In the genomic region with DNA sequence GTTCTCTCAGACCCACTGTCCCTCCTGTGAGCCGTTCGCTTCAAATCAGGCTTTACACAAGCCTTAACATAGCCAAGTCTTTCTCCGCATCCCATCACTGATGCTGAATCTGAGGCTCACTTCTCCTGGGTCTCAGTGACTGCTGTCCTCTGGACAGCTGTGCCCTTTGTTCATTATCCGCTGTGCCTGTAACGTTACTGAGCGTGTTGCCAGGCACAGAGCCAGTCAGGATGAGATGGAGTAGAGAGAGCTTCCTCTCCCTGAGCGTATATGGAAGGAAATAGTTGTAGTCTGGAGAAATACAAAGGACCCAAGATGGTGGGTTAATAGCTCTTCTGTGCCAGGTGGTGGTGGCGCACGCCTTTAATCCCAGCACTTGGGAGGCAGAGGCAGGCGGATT, we compare ENCODE assay signal across 12 mouse cellular contexts. TPM values are rescaled to one million over a fixed set of nuclear protein-coding genes. Genes with fewer than 3 reads are reported as not detected.
DNase-seq lines count a peak whose midpoint lies in the region; ATAC-seq and TF ChIP-seq lines count a peak whose summit lies in the region.
"Had no signal": no experiment of that assay in that cellular context is flagged by ENCODE, and none has a peak within 500 bp of the region (broad histone marks: within the 10 kb centered on the region; RNA-seq: fewer than 3 reads in every experiment).

No protein-coding gene starts in this region.

- H3K4me2 ChIP-seq in kidney, embryonic 15.5 days, result no peak overlapping the region
- no peak overlapping the region for H3K4me2 ChIP-seq in hindbrain, embryonic 13.5 days
- H3K4me2 ChIP-seq: midbrain, embryonic 13.5 days; neural tube, embryonic 13.5 days had no signal

- peak; percentile 42 for DNase-seq in cerebellum, adult 11-12 months
- DNase-seq in cerebellum, postnatal 14 days, result no peak
- no peak for DNase-seq in layer of hippocampus, adult 2 months (ENCODE audit: low spot score in 2 of 2)
- no peak for DNase-seq in layer of hippocampus, adult 11-12 months (ENCODE audit: low spot score)
- DNase-seq in lung, postnatal 14 days, result peak; percentile 54
- DNase-seq in layer of hippocampus, adult 9-10 months (ENCODE audit: low spot score), result no peak
- DNase-seq: adrenal gland, postnatal 36 days had no signal

- H3K4me1 ChIP-seq in kidney, embryonic 15.5 days, result peaks cover 37% of the 10 kb centered on the region
- H3K4me1 ChIP-seq in hindbrain, embryonic 13.5 days (replicated peaks), result peaks cover 34% of the 10 kb centered on the region

- H3K4me3 ChIP-seq in layer of hippocampus, adult 2 months, result no peak overlapping the region; the same call in 1 of the 2 replicates
- H3K4me3 ChIP-seq in kidney, embryonic 15.5 days (replicated peaks), result no peak overlapping the region
- H3K4me3 ChIP-seq in hindbrain, embryonic 13.5 days, result no peak overlapping the region
- H3K4me3 ChIP-seq: midbrain, embryonic 13.5 days; neural tube, embryonic 13.5 days had no signal

- peaks cover 30% of the 10 kb centered on the region for H3K36me3 ChIP-seq in kidney, embryonic 15.5 days
- peaks cover 26% of the 10 kb centered on the region for H3K36me3 ChIP-seq in hindbrain, embryonic 13.5 days

- no peak for ATAC-seq in kidney, embryonic 15.5 days (replicated peaks; ENCODE audit: low FRiP score)
- ATAC-seq in hindbrain, embryonic 13.5 days (ENCODE audit: low FRiP score), result no peak
- ATAC-seq: midbrain, embryonic 13.5 days had no signal

- no peaks in the 10 kb centered on the region for H3K9me3 ChIP-seq in kidney, embryonic 15.5 days (replicated peaks)
- H3K9me3 ChIP-seq in hindbrain, embryonic 13.5 days, result no peaks in the 10 kb centered on the region
- H3K9me3 ChIP-seq: midbrain, embryonic 13.5 days had no signal

- TF ChIP-seq CTCF in layer of hippocampus, adult 2 months (conservative IDR thresholded peaks at IDR 0.05), result no peak

- WGBS in kidney, embryonic 15.5 days, result 88% methylated on average over 10 of the region's 10 CpGs
- WGBS in hindbrain, embryonic 13.5 days, result 86% methylated on average over 10 of the region's 10 CpGs

- no peaks in the 10 kb centered on the region for H3K27me3 ChIP-seq in kidney, embryonic 15.5 days
- no peaks in the 10 kb centered on the region for H3K27me3 ChIP-seq in hindbrain, embryonic 13.5 days
- H3K27me3 ChIP-seq: midbrain, embryonic 13.5 days; neural tube, embryonic 13.5 days had no signal

- H3K27ac ChIP-seq in layer of hippocampus, adult 2 months, result peak overlapping the region; percentile 64; the same call in 1 of the 2 replicates
- peak overlapping the region; percentile 39 for H3K27ac ChIP-seq in kidney, embryonic 15.5 days
- H3K27ac ChIP-seq in hindbrain, embryonic 13.5 days, result no peak overlapping the region
- H3K27ac ChIP-seq: liver, embryonic 14.5 days; midbrain, embryonic 13.5 days; neural tube, embryonic 13.5 days had no signal

- H3K9ac ChIP-seq in kidney, embryonic 15.5 days, result no peak overlapping the region
- no peak overlapping the region for H3K9ac ChIP-seq in hindbrain, embryonic 13.5 days
- H3K9ac ChIP-seq: liver, embryonic 14.5 days; midbrain, embryonic 13.5 days; neural tube, embryonic 13.5 days had no signal

RNA-seq across cellular contexts. Expression of a gene that starts 3.2 kb away (rescaled TPM):
- total RNA-seq in layer of hippocampus, adult 2 months (2021), result 10 to 100 TPM; 35.2 to 36.1 TPM
- 77.2 and 80.2 TPM in 2 replicates for polyA plus RNA-seq in kidney, embryonic 15.5 days (2015; fragmentation: Nextera tagmentation; extraction: Ambion mirVana)
- 52.9 and 56.5 TPM in 2 replicates for polyA plus RNA-seq in hindbrain, embryonic 13.5 days (2015; fragmentation: Nextera tagmentation; extraction: Ambion mirVana)

RNA-seq across cellular contexts. Expression of a gene that starts 14.1 kb away (rescaled TPM):
- total RNA-seq in layer of hippocampus, adult 2 months (2021), result 10 to 100 TPM; 22.6 to 23.8 TPM
- polyA plus RNA-seq in kidney, embryonic 15.5 days (2015; fragmentation: Nextera tagmentation; extraction: Ambion mirVana), result 35.2 and 36.7 TPM in 2 replicates
- 39.5 and 41.2 TPM in 2 replicates for polyA plus RNA-seq in hindbrain, embryonic 13.5 days (2015; fragmentation: Nextera tagmentation; extraction: Ambion mirVana)

RNA-seq across cellular contexts. Expression of a gene that starts 23.0 kb away (rescaled TPM):
- total RNA-seq in layer of hippocampus, adult 2 months (2021), result 100 to 1,000 TPM in 1 of 2 experiments, 10 to 100 TPM in 1; 95.3 to 103 TPM
- 120 and 131 TPM in 2 replicates for polyA plus RNA-seq in kidney, embryonic 15.5 days (2015; fragmentation: Nextera tagmentation; extraction: Ambion mirVana)
- 209 and 211 TPM in 2 replicates for polyA plus RNA-seq in hindbrain, embryonic 13.5 days (2015; fragmentation: Nextera tagmentation; extraction: Ambion mirVana)

RNA-seq across cellular contexts. Expression of a gene that starts 28.9 kb away (rescaled TPM):
- total RNA-seq in layer of hippocampus, adult 2 months (2021), result 10 to 100 TPM; 39.4 to 39.7 TPM
- 70.1 and 71.8 TPM in 2 replicates for polyA plus RNA-seq in kidney, embryonic 15.5 days (2015; fragmentation: Nextera tagmentation; extraction: Ambion mirVana)
- polyA plus RNA-seq in hindbrain, embryonic 13.5 days (2015; fragmentation: Nextera tagmentation; extraction: Ambion mirVana), result 55.8 and 60.9 TPM in 2 replicates

RNA-seq across cellular contexts. Expression of a gene that starts 37.6 kb away (rescaled TPM):
- total RNA-seq in layer of hippocampus, adult 2 months (2021), result 10 to 100 TPM; 80.6 to 86.0 TPM
- polyA plus RNA-seq in kidney, embryonic 15.5 days (2015; fragmentation: Nextera tagmentation; extraction: Ambion mirVana), result 52.6 and 52.7 TPM in 2 replicates
- 54.3 and 58.3 TPM in 2 replicates for polyA plus RNA-seq in hindbrain, embryonic 13.5 days (2015; fragmentation: Nextera tagmentation; extraction: Ambion mirVana)

Comparison
In these comparisons a context has a peak if more than half of its experiments do, and no peak if none do; other contexts are left out.
1. DNase-seq: peak in cerebellum, adult 11-12 months (single experiment) and lung, postnatal 14 days (single experiment); none in cerebellum, postnatal 14 days (0 of 2), layer of hippocampus, adult 2 months (0 of 2), layer of hippocampus, adult 11-12 months (single experiment) and layer of hippocampus, adult 9-10 months (single experiment).